Mouse (Mus musculus) embryonic facial prominence, embryonic 11.5 days (tissue): ENCODE results near the gene Slc4a2. TPM values are rescaled to one million over a fixed set of nuclear protein-coding genes. Genes with fewer than 3 reads are reported as not detected.

Experiments
- ATAC-seq: fragments of 200-750 bp; cut with Nextera tagmentation; replicated peaks from 2 replicates; pipeline ENCODE4 v1.8.0; 2017; ENCODE audit warnings: low read depth; ENCODE audit not compliant: insufficient number of reproducible peaks, low FRiP score, low TSS enrichment
- DNase-seq: peaks from one replicate; pipeline ENCODE4 v3.0.0-alpha.2; 2015; ENCODE audit warnings: low spot score
- H3K27ac ChIP-seq: fragments of 300-500 bp; sonication (generic); replicated peaks from 2 replicates; pipeline ENCODE4 v1.5.1; 2014; ENCODE audit warnings: mild to moderate bottlenecking, low read depth, low read length, control low read depth
- H3K27me3 ChIP-seq: fragments of 300-500 bp; sonication (generic); 2 replicates; pipeline ENCODE4 v1.6.1; 2014; ENCODE audit warnings: mild to moderate bottlenecking, low read length, moderate library complexity, mixed read lengths; ENCODE audit not compliant: control insufficient read depth, insufficient read depth
- H3K36me3 ChIP-seq: fragments of 300-500 bp; sonication (generic); replicated peaks from 2 replicates; pipeline ENCODE4 v1.6.1; 2014; ENCODE audit warnings: low read depth, mild to moderate bottlenecking, low read length, moderate library complexity, mixed read lengths; ENCODE audit not compliant: control insufficient read depth, insufficient read depth
- H3K4me1 ChIP-seq: fragments of 300-500 bp; sonication (generic); 2 replicates; pipeline ENCODE4 v1.6.1; 2014; ENCODE audit warnings: low read length, mixed read lengths; ENCODE audit not compliant: control insufficient read depth, insufficient read depth
- H3K4me2 ChIP-seq: fragments of 300-500 bp; sonication (generic); 2 replicates; pipeline ENCODE4 v1.6.1; 2014; ENCODE audit warnings: low read depth, mild to moderate bottlenecking, control low read depth, low read length, moderate library complexity
- H3K4me3 ChIP-seq: fragments of 300-500 bp; sonication (generic); 2 replicates; pipeline ENCODE4 v1.5.1; 2014; ENCODE audit warnings: low read depth, low read length, control low read depth
- H3K9ac ChIP-seq: fragments of 300-500 bp; sonication (generic); replicated peaks from 2 replicates; pipeline ENCODE4 v1.6.1; 2014; ENCODE audit warnings: mild to moderate bottlenecking, control low read depth, low read length
- H3K9me3 ChIP-seq: fragments of 300-500 bp; sonication (generic); replicated peaks from 2 replicates; pipeline ENCODE4 v1.6.1; 2016; ENCODE audit warnings: mild to moderate bottlenecking, low read length, inconsistent platforms, mixed read lengths; ENCODE audit not compliant: control insufficient read depth
- WGBS: fragments of 180-500 bp; shearing (Covaris S2); extraction: QIAGEN DNeasy Blood & Tissue Kit; methylation state at CpG from one replicate; pipeline ENCODE4 v1.1.7; 2014; 5-methylcytosine and 5-hydroxymethylcytosine counted together
- polyA plus RNA-seq: library from polyadenylated mRNA; unstranded; fragments of >200 nt; fragmentation: Nextera tagmentation; extraction: Ambion mirVana; gene quantifications from 2 replicates; pipeline ENCODE4 v1.2.1, GENCODE M21; 2014

The Slc4a2 gene
- 16.5 and 20.6 TPM in 2 replicates for polyA plus RNA-seq

DNA sequence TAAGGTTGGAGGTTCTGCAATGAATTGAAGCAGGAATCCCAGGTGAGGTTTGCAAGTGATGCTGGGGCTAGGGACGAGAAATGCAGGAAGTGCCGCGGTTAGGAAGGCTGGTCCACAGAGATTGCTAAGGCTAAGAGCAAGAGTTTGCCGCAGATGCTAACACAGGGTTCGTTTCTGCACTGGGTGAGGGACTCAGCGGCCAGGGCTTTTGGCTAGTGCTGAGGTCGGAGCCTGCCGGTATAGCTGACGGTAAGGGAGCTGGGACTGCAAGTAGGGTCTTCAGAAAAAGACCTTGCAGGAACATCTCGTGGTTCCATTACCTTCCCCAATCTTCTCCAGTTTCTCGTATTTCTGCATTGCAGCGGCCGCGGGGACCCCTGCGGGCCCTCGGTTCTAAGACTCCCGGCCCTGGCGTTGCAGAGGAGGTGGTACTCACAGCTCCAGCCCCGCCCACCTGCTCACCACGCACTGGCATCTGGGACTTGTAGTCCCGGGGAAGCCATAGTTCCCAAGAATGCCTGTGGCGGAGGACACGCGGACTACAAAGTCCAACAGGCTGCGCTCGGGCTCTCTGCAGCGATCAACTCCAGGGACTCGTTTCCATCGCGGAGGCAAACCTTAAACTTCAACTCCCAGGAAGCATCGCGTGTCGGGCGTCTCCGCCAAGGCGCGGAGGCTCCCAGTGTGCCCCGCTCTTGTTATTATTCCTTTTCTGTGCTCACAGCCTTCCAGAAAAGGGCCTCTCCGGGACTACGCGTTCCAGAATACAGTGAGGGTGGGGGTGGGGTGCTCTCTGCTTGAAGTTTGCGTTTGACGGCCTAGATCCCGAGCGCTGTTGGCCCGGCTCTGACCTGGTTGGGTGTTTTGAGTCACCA is at the start of gene Slc4a2, which contains the start of gene Cdk5:
Gene Slc4a2 (plus strand): TSS at position 709 of the 875 bp plus-strand sequence.
Gene Cdk5 (minus strand): TSS at position 402 of the 875 bp plus-strand sequence.
- H3K27ac ChIP-seq = peak within 1 kb of the TSS; percentile 71
- H3K4me2 ChIP-seq = peak within 1 kb of the TSS; percentile 87
- no peaks in the 10 kb centered on the region; the same call in 1 of the 2 replicates for H3K36me3 ChIP-seq
- peaks cover 19% of the 10 kb centered on the region for H3K4me1 ChIP-seq
- H3K9me3 ChIP-seq = no peaks in the 10 kb centered on the region
- H3K27me3 ChIP-seq = no peaks in the 10 kb centered on the region
- DNase-seq (peak; percentile 100), ATAC-seq (peak; percentile 90)
- peak within 1 kb of the TSS; percentile 64 for H3K4me3 ChIP-seq
- under 1% methylated on average over 46 of the region's 46 CpGs for WGBS
- peak within 1 kb of the TSS; percentile 76 for H3K9ac ChIP-seq

DNA sequence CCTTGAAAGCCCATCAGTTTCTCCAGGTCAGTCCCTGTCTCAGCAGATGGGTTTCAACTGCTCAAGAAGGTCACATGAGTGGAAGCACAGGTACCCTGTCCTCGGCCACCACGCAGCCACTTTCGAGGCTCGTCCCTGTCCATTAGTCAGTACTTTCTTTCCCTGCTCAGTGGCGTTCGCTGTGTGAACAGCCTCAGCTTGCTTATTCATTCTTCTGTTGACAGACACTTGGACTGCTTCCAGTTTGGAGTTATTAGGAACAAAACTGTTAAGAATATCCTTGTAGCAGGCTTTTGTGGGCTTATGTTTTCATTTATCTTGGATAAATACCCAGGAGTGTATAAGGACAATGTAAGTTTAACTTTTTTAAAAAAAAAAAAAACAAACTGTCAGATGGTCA is 49.4 kb upstream of the Slc4a2 start:
- DNase-seq (no peak), ATAC-seq (no peak)
- H3K9me3 ChIP-seq = no peaks in the 10 kb centered on the region
- H3K27me3 ChIP-seq = no peaks in the 10 kb centered on the region
- H3K4me2 ChIP-seq = no peak overlapping the region
- H3K4me3 ChIP-seq = no peak overlapping the region
- no peaks in the 10 kb centered on the region for H3K4me1 ChIP-seq
- WGBS = 77% methylated on average over 6 of the region's 6 CpGs
- no peak overlapping the region for H3K27ac ChIP-seq
- no peak overlapping the region for H3K9ac ChIP-seq
- no peaks in the 10 kb centered on the region for H3K36me3 ChIP-seq

DNA sequence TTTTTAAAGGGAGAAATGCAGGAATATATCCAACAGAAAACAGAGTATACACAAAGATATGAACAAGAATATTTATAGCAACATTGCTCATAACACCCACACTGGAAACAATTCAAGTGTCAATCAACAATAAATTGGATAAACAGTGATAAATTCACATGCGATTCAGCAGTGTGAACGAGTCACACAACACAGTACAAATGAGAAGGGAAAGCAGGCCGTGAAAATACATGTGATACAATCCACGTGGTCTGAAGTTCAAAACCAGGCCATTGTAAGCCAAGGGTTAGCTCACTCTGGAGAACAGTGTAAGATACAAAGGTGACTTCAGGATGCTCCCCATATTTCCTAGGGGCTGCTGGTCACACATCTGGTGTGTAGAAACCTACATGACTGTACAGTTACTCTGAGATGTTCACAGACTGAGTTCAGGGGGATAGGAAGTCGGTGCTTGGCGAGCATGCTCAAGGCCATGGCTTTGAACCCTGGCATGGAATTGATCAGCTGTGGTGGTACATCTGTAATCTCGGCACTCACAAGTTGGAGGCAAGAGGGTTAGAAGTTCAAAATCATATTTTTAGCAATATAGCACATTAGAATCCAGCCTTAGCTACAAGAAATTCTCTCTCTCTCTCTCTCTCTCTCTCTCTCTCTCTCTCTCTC is 48.8 kb upstream of the Slc4a2 start:
- Histone ChIP-seq H3K27ac (no peak overlapping the region), H3K4me1 (no peaks in the 10 kb centered on the region), H3K36me3 (no peaks in the 10 kb centered on the region), H3K9ac (no peak overlapping the region), H3K9me3 (no peaks in the 10 kb centered on the region), H3K4me2 (no peak overlapping the region), H3K4me3 (no peak overlapping the region), H3K27me3 (no peaks in the 10 kb centered on the region)
- WGBS = 84% methylated on average over 7 of the region's 7 CpGs
- ATAC-seq (no peak), DNase-seq (no peak)

- no peak overlapping the region for H3K27ac ChIP-seq
- no peaks in the 10 kb centered on the region for H3K9me3 ChIP-seq
- H3K4me3 ChIP-seq = no peak overlapping the region
- no peak overlapping the region for H3K9ac ChIP-seq
- ATAC-seq (no peak), DNase-seq (no peak)
- H3K27me3 ChIP-seq = no peaks in the 10 kb centered on the region
- peaks cover under 1% of the 10 kb centered on the region; the same call in 1 of the 2 replicates for H3K4me1 ChIP-seq
- no peak overlapping the region for H3K4me2 ChIP-seq
- 88% methylated on average over 2 of the region's 2 CpGs for WGBS
- no peaks in the 10 kb centered on the region for H3K36me3 ChIP-seq
These were observed 44.9 kb upstream of the Slc4a2 start for GRCm38 (mm10) chr5:24378700-24379099.

GRCm38 (mm10) chr5:24379501-24379900 is 44.1 kb upstream of the Slc4a2 start:
- Histone ChIP-seq H3K36me3 (no peaks in the 10 kb centered on the region), H3K4me3 (no peak overlapping the region), H3K9me3 (no peaks in the 10 kb centered on the region), H3K4me1 (peaks cover 2% of the 10 kb centered on the region; the same call in 1 of the 2 replicates), H3K9ac (no peak overlapping the region), H3K27me3 (no peaks in the 10 kb centered on the region), H3K27ac (no peak overlapping the region), H3K4me2 (no peak overlapping the region)
- ATAC-seq = no peak
- 69% methylated on average over 4 of the region's 4 CpGs for WGBS
- DNase-seq = no peak

DNA sequence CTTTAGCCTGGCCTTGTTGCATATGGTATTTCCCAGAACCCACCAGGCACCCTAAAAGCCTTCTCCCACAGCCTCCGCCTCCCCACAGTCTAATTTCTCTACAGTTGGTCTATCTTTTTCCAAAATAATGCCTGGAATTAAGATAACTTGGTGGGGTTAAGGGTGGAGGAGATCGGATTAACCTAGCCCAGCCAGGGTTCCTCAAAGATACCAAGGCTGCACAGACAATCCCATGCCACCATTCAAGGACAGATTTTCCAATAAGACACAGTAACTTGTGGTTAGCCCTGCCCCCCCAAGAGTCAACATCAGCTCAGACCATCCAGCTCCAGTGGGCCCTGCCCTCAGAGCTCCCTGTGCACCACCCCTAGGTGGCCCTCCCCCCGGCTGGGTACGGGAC is 43.1 kb upstream of the Slc4a2 start:
- Histone ChIP-seq H3K9me3 (no peaks in the 10 kb centered on the region), H3K36me3 (no peaks in the 10 kb centered on the region), H3K27ac (no peak overlapping the region), H3K4me2 (no peak overlapping the region), H3K4me3 (no peak overlapping the region), H3K9ac (no peak overlapping the region), H3K4me1 (peaks cover 2% of the 10 kb centered on the region; the same call in 1 of the 2 replicates), H3K27me3 (no peaks in the 10 kb centered on the region)
- ATAC-seq = no peak
- whole genome bisulfite sequencing = 93% methylated on average over 4 of the region's 4 CpGs
- no peak for DNase-seq

GRCm38 (mm10) chr5:24381486-24381885 is 42.2 kb upstream of the Slc4a2 start:
- Histone ChIP-seq H3K36me3 (no peaks in the 10 kb centered on the region), H3K4me1 (peaks cover 2% of the 10 kb centered on the region; the same call in 1 of the 2 replicates), H3K4me3 (no peak overlapping the region), H3K27ac (no peak overlapping the region), H3K27me3 (no peaks in the 10 kb centered on the region), H3K9ac (no peak overlapping the region), H3K9me3 (no peaks in the 10 kb centered on the region), H3K4me2 (no peak overlapping the region)
- WGBS = 79% methylated on average over 6 of the region's 6 CpGs
- ATAC-seq (no peak), DNase-seq (no peak)

DNA sequence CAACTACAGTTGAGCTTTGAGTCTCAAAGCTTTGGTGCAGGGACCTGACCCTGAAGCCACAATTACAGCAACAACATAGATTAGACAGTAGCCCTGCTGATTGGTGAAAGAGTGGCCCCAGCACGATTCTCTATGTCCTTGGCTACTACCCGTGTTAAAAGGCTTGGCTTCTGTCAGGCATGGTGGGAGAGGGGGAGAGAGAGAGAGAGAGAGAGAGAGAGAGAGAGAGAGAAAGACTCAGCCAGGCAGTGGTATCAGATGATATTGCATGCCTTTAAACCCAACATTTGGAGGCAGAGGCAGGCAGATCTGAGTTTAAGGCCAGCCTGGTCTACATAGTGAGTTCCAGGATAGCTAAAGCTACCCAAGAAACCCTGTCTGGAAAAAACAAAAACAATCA is 41.6 kb upstream of the Slc4a2 start:
- no peak overlapping the region for H3K4me2 ChIP-seq
- WGBS = 76% methylated on average over 2 of the region's 2 CpGs

More for the DNA sequence above, 41.6 kb upstream of the Slc4a2 start:
- no peaks in the 10 kb centered on the region for H3K36me3 ChIP-seq
- peaks cover 2% of the 10 kb centered on the region; the same call in 1 of the 2 replicates for H3K4me1 ChIP-seq
- H3K9ac ChIP-seq = no peak overlapping the region
- no peak overlapping the region for H3K27ac ChIP-seq
- no peak overlapping the region for H3K4me3 ChIP-seq
- ATAC-seq (no peak), DNase-seq (no peak)
- H3K9me3 ChIP-seq = no peaks in the 10 kb centered on the region
- H3K27me3 ChIP-seq = 0 out of 2 replicates have a peak, but pooled peaks cover 2% of the 10 kb centered on the region
